Mouse (Mus musculus) frontal cortex, postnatal 36 days (tissue): Measurements from ENCODE around the gene Map2k1.
A peak's percentile ranks its signal among the peaks of the same experiment; 100 is the strongest.
"Not testable (repeated sequence)": the region's sequence is repeated elsewhere in the genome, so short reads cannot be mapped to it uniquely, and the experiment has no call there.

Experiments used
- DNase-seq, 2 experiments: peaks; one replicate each; pipeline ENCODE4 v3.0.0; 2022; ENCODE audit warnings: low spot score in 2 of 2

Map2k1 gene

GRCm38 (mm10) chr9:64214452-64214851 lies 39.0 kb downstream of the Map2k1 start:
- no peak for DNase-seq

DNA sequence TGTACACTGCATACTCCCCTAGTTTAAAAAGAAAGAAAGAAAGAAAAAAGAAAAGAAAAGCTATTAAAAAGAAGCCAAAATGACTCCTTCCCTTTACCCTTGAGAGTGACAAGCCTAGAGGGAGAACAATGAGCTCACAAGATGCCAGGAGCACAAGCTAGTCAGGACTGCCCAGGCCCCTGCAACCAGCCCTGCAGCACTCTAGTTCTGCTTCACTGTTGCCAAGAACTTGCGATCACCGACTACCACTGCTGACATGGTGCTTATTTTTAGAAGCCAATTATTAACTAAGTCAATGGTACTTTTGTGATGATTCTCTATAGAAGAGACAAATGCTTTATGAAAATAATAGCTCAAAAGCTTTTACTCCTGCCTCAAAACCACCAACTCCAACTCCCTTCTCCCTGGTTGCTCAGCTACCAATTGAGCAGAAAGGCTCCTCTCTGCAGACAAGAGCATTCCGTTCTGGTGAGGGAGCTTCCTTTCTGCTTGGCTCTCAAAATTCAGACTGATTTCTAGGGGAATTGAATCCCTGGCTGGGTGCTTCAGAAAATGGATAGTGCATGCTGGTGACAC lies 45.8 kb downstream of the Map2k1 start:
- DNase-seq, result no peak

DNA sequence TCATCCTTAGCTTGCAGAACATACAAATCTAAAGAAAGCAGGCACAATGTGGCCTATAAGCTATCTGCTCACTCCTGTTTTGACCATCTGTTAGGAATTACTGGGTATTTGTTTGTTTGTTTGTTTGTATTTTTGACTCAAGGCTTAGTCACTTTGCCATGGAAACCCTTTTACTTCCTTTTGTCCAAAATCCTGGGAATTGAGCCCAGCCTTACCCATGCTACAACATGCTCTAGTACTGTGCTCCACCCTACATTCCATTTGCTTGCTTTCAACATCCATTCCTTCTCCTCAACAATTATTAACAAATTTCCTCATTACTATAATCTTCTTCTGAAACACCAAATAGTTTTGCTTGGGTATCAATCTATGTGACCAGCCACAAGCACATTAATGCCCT lies 50.6 kb downstream of the Map2k1 start:
- no peak for DNase-seq

DNA sequence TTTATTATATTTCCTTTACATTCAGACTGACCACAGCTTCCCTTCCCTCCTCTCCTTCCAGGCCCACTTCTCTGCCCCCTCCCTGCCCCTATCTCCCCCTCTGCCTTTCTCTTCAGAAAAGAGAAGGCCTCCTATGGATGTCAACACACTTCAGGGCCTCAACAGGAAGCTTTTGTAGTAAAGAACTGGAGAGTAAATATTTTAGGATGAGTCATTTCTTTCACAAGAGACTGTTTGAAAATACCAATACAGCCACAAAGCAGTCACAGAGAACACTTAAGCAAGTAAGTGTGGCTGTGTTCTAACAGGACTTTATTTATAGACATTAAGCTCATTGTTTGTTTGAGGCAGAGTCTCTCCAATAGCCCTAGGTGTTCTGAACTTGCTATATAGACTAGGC lies 51.1 kb downstream of the Map2k1 start:
- DNase-seq, result no peak

DNA sequence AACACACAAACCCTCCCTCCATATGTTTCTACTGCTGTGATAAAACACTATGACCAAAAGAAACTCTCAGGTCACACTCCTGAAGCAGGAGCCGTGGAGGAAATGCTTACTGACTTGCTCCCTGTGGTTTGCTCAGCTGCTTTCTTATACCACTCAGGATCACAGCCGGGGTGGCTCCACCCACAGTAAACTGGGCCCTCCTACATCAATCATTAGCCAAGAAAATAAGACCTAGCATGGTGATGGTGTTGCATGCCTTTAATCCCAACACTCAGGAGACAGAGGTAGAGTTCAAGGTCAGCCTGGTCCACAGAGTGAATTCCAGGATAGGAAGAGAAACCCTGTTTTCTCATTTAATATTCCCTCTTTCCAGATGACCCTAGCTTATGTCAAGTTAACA lies 53.5 kb downstream of the Map2k1 start:
- DNase-seq, result no peak

GRCm38 (mm10) chr9:64198763-64199418 lies 54.5 kb downstream of the Map2k1 start:
- DNase-seq, result not testable (repeated sequence)

DNA sequence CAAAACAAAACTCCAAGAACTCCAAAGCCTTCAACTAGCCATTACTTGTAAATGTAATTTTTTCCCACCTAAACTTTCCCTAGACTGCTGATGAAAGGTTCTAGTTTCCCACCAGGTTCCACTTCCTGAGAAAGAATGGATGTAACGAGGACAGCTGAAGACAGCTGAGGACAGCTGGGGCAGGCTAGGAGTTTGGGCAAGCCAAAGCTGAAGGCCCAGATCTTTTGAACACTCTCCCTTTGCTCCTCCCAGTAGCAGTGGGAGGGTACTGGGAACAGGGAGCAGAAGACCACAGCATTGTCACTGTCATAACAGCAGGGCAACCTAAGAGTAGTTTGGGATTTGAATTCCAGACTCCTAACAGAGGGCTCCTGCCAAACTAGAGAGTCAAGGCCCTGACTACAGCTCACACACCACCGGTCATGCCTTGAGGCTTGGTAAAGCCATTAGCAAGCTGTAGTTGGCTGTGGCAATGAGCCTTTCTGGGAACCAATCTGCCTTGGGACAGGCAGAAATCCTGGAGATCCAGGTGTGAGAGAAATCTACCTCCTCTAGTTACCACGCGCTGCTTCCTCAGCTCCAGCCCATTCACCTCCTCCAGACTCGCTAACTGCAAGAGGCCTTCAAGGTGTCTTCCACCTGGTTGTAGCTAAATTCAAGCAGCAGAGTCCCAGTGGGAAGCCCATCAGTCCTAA lies 55.2 kb downstream of the Map2k1 start:
- DNase-seq, result no peak

- DNase-seq, result no peak
Measured at GRCm38 (mm10) chr9:64197524-64197923, 55.9 kb downstream of the Map2k1 start.

DNA sequence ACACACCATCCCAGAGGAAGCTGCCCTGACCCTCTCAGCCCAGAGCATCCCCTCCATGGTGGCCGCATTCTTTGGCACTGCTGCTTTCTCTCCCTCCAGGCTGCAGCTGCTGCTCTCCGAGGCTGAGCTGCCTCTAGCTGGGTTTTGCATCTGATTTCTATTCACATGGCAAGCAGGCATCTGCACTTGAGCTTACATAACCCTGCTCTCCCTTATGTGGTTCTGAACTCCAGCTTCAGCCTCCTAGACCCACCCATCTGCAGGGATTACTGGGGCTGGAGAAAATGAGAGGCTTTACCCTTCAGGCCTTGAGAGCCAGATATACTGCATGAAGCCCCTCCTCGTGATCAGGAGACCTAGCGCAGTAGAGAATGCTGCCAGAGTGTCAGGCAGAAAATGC lies 57.9 kb downstream of the Map2k1 start:
- peak; percentile 71 to 83 for DNase-seq

DNA sequence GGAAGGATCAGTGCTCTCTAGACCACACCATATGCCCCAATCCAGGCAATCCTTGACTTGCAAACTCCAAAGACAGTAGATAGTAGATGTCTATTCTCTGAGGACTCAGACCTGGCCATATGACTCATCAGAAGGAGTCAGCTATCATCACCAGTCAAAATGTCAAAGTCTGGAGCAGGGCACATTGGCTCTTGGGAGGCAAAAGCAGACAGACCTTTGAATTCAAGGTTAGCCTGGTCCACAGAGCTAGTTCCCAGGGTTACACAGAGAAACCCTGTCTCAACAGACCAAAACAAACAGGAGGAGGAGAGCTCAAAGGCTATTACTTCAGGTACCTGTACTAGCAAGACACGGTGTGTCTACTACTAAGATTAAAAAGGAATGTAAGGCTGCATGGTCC lies 59.6 kb downstream of the Map2k1 start:
- no peak for DNase-seq

DNA sequence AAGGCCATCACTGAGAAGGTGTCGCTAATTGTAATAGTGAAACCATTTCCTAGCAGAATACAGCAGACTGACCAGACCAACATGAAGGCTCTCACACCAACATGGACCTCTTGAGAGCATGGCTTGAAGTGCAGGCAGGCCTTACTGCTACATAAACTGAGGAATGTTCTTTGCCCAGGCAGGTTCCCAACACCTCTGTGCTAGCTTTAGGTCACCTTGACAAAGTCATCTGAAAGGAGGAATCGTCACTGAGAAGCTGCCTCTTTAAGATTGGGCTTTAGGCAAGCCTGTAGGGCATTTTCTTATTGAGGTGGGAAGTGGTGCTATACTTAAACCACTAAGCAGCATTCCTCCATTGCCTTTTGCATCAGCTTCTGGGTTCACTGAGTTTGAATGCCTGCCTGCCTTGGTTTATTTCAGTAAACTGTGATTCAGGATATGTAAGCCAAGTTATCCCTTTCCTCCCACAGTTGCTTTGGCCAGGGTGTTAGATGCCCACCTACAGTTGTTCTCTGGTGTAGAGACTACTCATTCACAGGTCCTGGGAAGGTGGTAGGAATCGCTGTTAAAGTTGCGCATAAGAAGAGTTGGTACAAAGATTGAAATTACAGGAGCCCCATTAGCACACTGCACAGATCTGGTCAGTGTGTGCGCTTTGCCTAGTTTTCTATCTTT lies 69.1 kb downstream of the Map2k1 start:
- DNase-seq, result no peak

- not testable (repeated sequence) for DNase-seq
Measured at GRCm38 (mm10) chr9:64183295-64183694, 70.1 kb downstream of the Map2k1 start.

DNA sequence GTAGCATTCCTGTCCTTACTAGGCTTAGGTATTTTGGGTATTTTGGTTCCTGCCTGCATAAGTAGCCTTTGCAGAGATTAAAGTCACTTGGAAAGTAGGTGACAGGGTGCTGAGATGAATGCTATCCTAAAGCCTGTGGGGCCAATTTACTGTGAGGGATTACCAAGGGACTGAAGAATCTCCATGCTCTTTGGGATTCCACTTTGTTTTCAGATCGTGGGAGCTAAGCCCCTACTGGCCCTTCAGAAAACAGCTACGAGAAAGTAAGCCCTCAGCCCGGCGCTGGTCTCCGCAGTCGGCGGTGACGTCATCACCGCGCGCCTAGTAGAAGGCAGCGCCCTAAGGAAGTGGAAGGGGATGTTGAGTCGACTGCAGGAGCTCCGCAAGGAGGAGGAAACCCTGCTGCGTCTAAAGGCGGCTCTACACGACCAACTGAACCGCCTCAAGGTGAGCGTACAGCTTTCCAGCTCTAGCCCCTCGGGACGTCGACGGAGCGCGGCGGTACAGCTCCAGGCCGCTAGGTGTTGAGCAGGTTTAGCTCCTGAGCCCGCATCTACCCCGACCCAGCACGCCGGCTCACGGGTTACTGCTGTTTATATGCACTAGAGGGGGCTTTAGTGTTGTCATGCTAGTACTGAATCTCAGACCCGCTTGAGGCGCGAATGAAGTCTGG lies 74.3 kb downstream of the Map2k1 start, which contains the start of gene Snapc5:
TSS of gene Snapc5 (plus strand) at position 301 of the 673 bp plus-strand sequence.
- DNase-seq, result peak; percentile 91 to 93

GRCm38 (mm10) chr9:64178610-64178973 lies 74.8 kb downstream of the Map2k1 start:
- DNase-seq, result no peak

- no peak for DNase-seq
Measured at GRCm38 (mm10) chr9:64175378-64175777, 78.1 kb downstream of the Map2k1 start.

DNA sequence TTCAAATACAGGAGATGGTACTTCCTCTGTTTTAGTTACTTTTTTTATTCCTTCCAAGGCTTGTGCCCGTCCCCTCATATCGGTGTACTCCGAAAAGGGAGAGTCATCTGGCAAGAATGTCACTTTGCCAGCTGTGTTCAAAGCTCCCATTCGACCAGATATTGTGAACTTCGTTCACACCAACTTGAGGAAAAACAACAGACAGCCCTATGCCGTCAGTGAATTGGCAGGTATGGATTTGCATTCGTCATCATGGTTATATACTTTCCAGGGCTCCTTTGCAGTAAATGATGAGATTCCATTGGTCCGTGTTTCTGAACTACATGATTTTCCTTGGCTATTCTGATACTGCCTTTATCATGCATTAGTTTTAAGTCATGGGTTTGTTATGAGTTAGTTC lies 78.7 kb downstream of the Map2k1 start:
- no peak for DNase-seq

GRCm38 (mm10) chr9:64174341-64174740 lies 79.1 kb downstream of the Map2k1 start:
- no peak for DNase-seq

- no peak for DNase-seq
Measured at GRCm38 (mm10) chr9:64173666-64174220, 79.7 kb downstream of the Map2k1 start.

DNA sequence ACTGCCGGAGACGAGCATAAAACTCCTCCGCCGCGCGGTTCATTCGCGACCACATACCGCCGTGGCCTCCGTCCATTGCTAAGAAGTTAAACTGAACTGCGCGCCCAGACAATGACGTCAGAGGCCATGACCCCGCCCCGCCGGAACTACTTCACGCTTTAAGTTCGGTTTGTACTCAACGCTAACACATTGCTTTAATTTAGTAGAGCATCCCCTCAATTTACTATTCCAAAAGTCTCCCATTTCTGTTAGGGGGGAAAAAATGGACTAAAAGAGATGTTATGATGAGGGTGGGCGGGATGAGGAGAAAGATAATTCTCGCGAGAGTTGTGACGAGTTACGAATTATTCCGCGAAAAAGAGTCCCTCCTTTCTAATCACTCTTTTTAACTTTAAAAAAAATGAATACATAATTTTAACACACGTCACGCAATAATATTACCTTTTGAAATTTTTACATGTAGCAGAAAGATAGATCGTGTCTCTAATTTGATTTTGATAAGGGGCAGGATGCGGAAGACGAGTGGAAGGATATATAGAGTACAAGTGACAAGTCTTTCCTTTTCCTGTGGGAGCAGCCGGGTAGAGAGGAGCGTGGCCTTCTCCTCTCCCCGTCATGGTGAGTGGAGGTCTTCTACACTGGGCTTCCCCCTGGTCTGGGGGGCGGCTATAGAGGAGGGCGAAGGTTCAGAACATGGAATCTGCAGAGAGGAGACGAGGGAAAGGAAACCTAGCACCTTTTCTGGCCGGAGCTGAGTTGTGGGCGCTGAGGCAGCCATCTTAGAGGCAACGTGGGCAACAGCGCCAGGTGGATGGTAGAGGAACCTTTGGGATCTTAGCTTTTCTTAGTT lies 80.4 kb downstream of the Map2k1 start, which contains the start of the genes Zwilch and Rpl4:
TSS of gene Zwilch (minus strand) at position 289 of the 850 bp plus-strand sequence.
TSS of gene Rpl4 (plus strand) at position 560 of the 850 bp plus-strand sequence.
- DNase-seq, result peak; percentile 81 to 86

DNA sequence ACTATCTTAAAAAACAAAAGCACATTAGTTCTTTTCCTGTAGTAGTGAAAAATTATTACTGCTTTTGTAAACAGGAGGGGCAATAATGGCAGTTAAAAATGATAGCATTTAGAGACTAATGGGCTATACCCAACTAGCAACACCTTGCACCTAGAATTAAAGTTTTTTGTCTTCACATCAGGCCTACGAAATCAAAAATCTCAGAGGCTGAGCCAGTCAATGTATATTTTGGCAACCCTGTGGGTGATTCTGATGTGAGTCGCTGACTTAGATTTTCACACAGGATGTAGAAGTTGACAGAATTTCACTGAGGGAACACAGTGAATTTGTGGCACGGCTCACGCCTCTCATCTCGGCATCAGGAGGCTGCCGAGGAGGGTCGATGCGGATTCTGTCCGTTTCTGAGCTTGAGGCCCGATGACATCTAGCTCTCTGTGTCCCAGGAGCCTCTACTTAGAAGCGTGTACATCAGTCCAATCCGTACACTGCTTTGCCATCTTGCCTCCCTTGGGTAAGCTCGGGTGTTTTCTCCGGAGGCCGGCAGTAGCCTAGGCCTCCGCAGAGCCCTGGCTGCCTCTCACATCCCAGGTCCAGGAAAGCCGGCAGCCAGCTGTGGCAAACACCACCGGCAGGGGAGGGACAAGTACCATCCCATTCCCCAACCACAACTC lies 81.2 kb downstream of the Map2k1 start:
- no peak for DNase-seq
